Mouse (Mus musculus): ENCODE results near the gene Naa60. TPM values are rescaled to one million over a fixed set of nuclear protein-coding genes. Genes with fewer than 3 reads are reported as not detected.

The Naa60 gene
- polyA plus RNA-seq, 1 experiment: 113 TPM

DNA sequence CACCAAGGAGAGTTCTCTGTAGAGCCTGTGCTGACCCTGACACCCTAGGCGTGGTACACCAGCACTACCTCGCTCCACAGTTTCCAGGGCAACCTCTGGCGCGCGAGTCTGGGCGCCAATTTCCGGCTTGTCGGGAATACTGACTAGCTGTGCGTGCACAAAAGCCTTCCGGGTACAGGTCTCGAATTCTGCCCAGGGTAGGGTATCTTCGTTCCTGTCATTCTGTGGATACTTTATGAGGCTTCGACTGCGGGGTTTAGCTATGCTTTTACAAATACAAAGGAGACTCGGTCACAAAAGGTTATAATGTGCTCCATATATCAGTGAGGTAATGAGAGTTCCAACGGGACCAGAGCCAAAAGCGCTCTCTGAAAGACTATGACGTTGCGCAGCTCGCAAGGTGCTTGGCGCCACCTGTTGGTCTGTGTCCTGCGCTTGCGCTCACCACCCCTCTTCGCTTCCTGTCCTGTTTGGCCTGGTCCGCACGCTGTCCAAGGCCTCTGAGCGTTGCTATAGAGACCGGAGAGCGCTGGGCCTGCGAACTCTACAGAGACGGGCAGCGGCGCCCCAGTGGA lies 36.4 kb downstream of the Naa60 start, which contains the start of the genes 1700037C18Rik and Cluap1:
Gene 1700037C18Rik, minus strand, starts transcription at position 153 of the 575 bp plus-strand sequence.
Gene Cluap1, plus strand, starts transcription at position 265 of the 575 bp plus-strand sequence.
- Histone ChIP-seq H3K4me3 (ENCODE audit: insufficient read depth, low read length) (peak within 1 kb of the TSS; percentile 75), H3K4me1 (ENCODE audit: control insufficient read depth, insufficient read depth, low read length) (no peaks in the 10 kb centered on the region; the same call in 1 of the 2 replicates), H3K27ac (ENCODE audit: insufficient read depth, low read length) (peak within 1 kb of the TSS; percentile 53)
- TF ChIP-seq CTCF (IDR thresholded peaks at IDR 0.05; ENCODE audit: extremely low read depth, insufficient read depth, low read length) (peak; percentile 42), POLR2A (IDR thresholded peaks at IDR 0.05; ENCODE audit: extremely low read depth, insufficient read depth, low read length) (peak; percentile 75)

GRCm38 (mm10) chr16:3909118-3909517 lies 36.9 kb downstream of the Naa60 start:
- Histone ChIP-seq H3K4me1 (ENCODE audit: control insufficient read depth, insufficient read depth, low read length) (no peaks in the 10 kb centered on the region; the same call in 1 of the 2 replicates), H3K27ac (ENCODE audit: insufficient read depth, low read length) (no peak overlapping the region), H3K4me3 (ENCODE audit: insufficient read depth, low read length) (peak overlapping the region; percentile 75)
- TF ChIP-seq POLR2A (IDR thresholded peaks at IDR 0.05; ENCODE audit: extremely low read depth, insufficient read depth, low read length): no peak
- no peak for TF ChIP-seq CTCF (IDR thresholded peaks at IDR 0.05; ENCODE audit: extremely low read depth, insufficient read depth, low read length)

GRCm38 (mm10) chr16:3920756-3921155 lies 48.6 kb downstream of the Naa60 start:
- H3K27ac ChIP-seq (ENCODE audit: insufficient read depth, low read length): no peak overlapping the region
- H3K4me3 ChIP-seq (ENCODE audit: insufficient read depth, low read length): no peak overlapping the region
- no peak for TF ChIP-seq POLR2A (IDR thresholded peaks at IDR 0.05; ENCODE audit: extremely low read depth, insufficient read depth, low read length)
- no peak for TF ChIP-seq CTCF (IDR thresholded peaks at IDR 0.05; ENCODE audit: extremely low read depth, insufficient read depth, low read length)
- H3K4me1 ChIP-seq (ENCODE audit: control insufficient read depth, insufficient read depth, low read length): no peaks in the 10 kb centered on the region

GRCm38 (mm10) chr16:3923515-3923914 lies 51.3 kb downstream of the Naa60 start:
- H3K4me1 ChIP-seq (ENCODE audit: control insufficient read depth, insufficient read depth, low read length): no peaks in the 10 kb centered on the region

GRCm38 (mm10) chr16:3923966-3924365 lies 51.8 kb downstream of the Naa60 start:
- H3K4me3 ChIP-seq (ENCODE audit: insufficient read depth, low read length): no peak overlapping the region
- H3K4me1 ChIP-seq (ENCODE audit: control insufficient read depth, insufficient read depth, low read length): no peaks in the 10 kb centered on the region
- H3K27ac ChIP-seq (ENCODE audit: insufficient read depth, low read length): no peak overlapping the region
- no peak for TF ChIP-seq POLR2A (IDR thresholded peaks at IDR 0.05; ENCODE audit: extremely low read depth, insufficient read depth, low read length)
- TF ChIP-seq CTCF (IDR thresholded peaks at IDR 0.05; ENCODE audit: extremely low read depth, insufficient read depth, low read length): no peak

More at GRCm38 (mm10) chr16:3923515-3923914, 51.3 kb downstream of the Naa60 start:
- TF ChIP-seq CTCF (IDR thresholded peaks at IDR 0.05; ENCODE audit: extremely low read depth, insufficient read depth, low read length): no peak
- no peak for TF ChIP-seq POLR2A (IDR thresholded peaks at IDR 0.05; ENCODE audit: extremely low read depth, insufficient read depth, low read length)
- Histone ChIP-seq H3K27ac (ENCODE audit: insufficient read depth, low read length) (no peak overlapping the region), H3K4me3 (ENCODE audit: insufficient read depth, low read length) (no peak overlapping the region)

GRCm38 (mm10) chr16:3928582-3928981 lies 56.4 kb downstream of the Naa60 start:
- H3K4me1 ChIP-seq (ENCODE audit: control insufficient read depth, insufficient read depth, low read length): no peaks in the 10 kb centered on the region
- TF ChIP-seq POLR2A (IDR thresholded peaks at IDR 0.05; ENCODE audit: extremely low read depth, insufficient read depth, low read length): no peak
- no peak for TF ChIP-seq CTCF (IDR thresholded peaks at IDR 0.05; ENCODE audit: extremely low read depth, insufficient read depth, low read length)
- no peak overlapping the region for H3K27ac ChIP-seq (ENCODE audit: insufficient read depth, low read length)
- no peak overlapping the region for H3K4me3 ChIP-seq (ENCODE audit: insufficient read depth, low read length)

DNA sequence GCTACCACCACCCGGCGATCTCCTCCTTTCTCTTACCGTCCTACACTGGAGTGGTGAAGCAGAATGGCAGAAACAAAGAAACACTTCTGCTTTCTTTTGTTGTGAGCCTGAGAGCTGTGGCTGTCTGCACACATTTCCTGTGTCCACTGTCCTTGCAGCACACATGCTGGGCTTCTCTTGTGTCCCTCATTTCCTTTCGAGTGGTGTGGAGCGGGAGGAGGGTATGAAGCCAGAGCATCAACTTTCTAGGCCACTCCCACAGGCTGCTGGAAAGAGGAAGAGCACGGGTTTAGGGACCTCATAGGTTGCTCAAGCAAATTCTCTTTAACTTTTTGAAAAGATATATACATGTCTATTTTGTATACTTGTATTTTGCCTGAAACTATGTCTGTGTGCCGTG lies 57.0 kb downstream of the Naa60 start:
- H3K27ac ChIP-seq (ENCODE audit: insufficient read depth, low read length): no peak overlapping the region
- TF ChIP-seq POLR2A (IDR thresholded peaks at IDR 0.05; ENCODE audit: extremely low read depth, insufficient read depth, low read length) (no peak), CTCF (IDR thresholded peaks at IDR 0.05; ENCODE audit: extremely low read depth, insufficient read depth, low read length) (no peak)
- no peak overlapping the region for H3K4me3 ChIP-seq (ENCODE audit: insufficient read depth, low read length)
- H3K4me1 ChIP-seq (ENCODE audit: control insufficient read depth, insufficient read depth, low read length): no peaks in the 10 kb centered on the region

DNA sequence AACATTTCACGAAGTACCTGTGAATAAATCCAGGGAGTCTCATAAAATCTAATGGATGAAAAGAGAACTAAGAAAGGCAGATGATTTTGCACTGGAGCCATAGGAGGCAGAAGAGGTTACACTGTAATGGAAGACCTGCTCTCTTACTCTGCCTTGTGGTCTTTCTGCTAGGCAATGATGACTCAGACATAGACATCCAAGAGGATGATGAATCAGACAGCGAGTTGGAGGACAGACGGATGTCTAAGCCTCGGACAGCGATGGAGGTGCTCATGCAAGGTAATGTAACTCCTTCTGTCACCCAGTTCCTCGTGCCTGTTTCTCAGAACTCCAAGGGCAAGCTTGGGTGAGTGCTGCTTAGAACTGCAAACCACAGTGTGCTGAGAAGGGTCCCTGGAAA lies 61.4 kb downstream of the Naa60 start:
- no peak overlapping the region for H3K27ac ChIP-seq (ENCODE audit: insufficient read depth, low read length)
- no peak overlapping the region for H3K4me3 ChIP-seq (ENCODE audit: insufficient read depth, low read length)
- H3K4me1 ChIP-seq (ENCODE audit: control insufficient read depth, insufficient read depth, low read length): no peaks in the 10 kb centered on the region
- no peak for TF ChIP-seq CTCF (IDR thresholded peaks at IDR 0.05; ENCODE audit: extremely low read depth, insufficient read depth, low read length)
- no peak for TF ChIP-seq POLR2A (IDR thresholded peaks at IDR 0.05; ENCODE audit: extremely low read depth, insufficient read depth, low read length)

DNA sequence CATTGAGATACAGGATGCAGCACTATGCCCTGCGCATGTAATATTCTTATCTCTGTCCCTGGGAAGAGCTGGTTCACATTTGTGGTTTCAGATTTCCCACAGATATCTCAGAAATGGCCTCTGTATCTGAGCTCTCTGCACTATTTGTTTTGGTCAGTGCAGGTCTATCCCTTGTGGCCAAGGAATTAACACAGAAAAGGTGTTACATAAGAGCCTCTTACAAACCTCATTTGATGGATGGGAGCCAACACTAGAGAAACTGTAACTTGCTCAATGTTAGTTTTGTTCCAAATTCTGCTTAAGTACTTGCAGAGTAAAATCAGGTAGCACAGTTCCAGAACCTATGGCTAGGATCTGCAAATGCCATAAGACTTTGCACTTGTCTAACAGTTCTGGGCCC lies 61.9 kb downstream of the Naa60 start:
- TF ChIP-seq POLR2A (IDR thresholded peaks at IDR 0.05; ENCODE audit: extremely low read depth, insufficient read depth, low read length) (no peak), CTCF (IDR thresholded peaks at IDR 0.05; ENCODE audit: extremely low read depth, insufficient read depth, low read length) (no peak)
- H3K27ac ChIP-seq (ENCODE audit: insufficient read depth, low read length): no peak overlapping the region
- no peaks in the 10 kb centered on the region for H3K4me1 ChIP-seq (ENCODE audit: control insufficient read depth, insufficient read depth, low read length)
- H3K4me3 ChIP-seq (ENCODE audit: insufficient read depth, low read length): no peak overlapping the region

- no peaks in the 10 kb centered on the region for H3K4me1 ChIP-seq (ENCODE audit: control insufficient read depth, insufficient read depth, low read length)
- TF ChIP-seq POLR2A (IDR thresholded peaks at IDR 0.05; ENCODE audit: extremely low read depth, insufficient read depth, low read length) (no peak), CTCF (IDR thresholded peaks at IDR 0.05; ENCODE audit: extremely low read depth, insufficient read depth, low read length) (no peak)
- no peak overlapping the region for H3K27ac ChIP-seq (ENCODE audit: insufficient read depth, low read length)
- H3K4me3 ChIP-seq (ENCODE audit: insufficient read depth, low read length): no peak overlapping the region
These were observed 62.5 kb downstream of the Naa60 start for GRCm38 (mm10) chr16:3934701-3935100.
